Mouse (Mus musculus) heart, embryonic 13.5 days (tissue): Measurements from ENCODE around the gene Il22ra2. TPM values are rescaled to one million over a fixed set of nuclear protein-coding genes. Genes with fewer than 3 reads are reported as not detected.

Experiments used
- ATAC-seq: fragments of 200-750 bp; cut with Nextera tagmentation; 2 replicates; pipeline ENCODE4 v1.8.0; 2017; ENCODE audit warnings: moderate TSS enrichment; ENCODE audit not compliant: insufficient number of reproducible peaks, low FRiP score, low TSS enrichment; ENCODE audit errors: extremely low read depth
- H3K27ac ChIP-seq: fragments of 300-500 bp; sonication (generic); replicated peaks from 2 replicates; pipeline ENCODE4 v1.5.1; 2015; ENCODE audit warnings: moderate library complexity, mild to moderate bottlenecking, inconsistent platforms
- H3K27me3 ChIP-seq: fragments of 300-500 bp; sonication (generic); replicated peaks from 2 replicates; pipeline ENCODE4 v1.6.1; 2015; ENCODE audit warnings: mild to moderate bottlenecking, inconsistent platforms
- H3K36me3 ChIP-seq: fragments of 300-500 bp; sonication (generic); 2 replicates; pipeline ENCODE4 v1.6.1; 2015; ENCODE audit warnings: mild to moderate bottlenecking, inconsistent platforms
- H3K4me1 ChIP-seq: fragments of 300-500 bp; sonication (generic); 2 replicates; pipeline ENCODE4 v1.6.1; 2015; ENCODE audit warnings: inconsistent platforms
- H3K4me2 ChIP-seq: fragments of 300-500 bp; sonication (generic); 2 replicates; pipeline ENCODE4 v1.6.1; 2015; ENCODE audit warnings: inconsistent platforms, mild to moderate bottlenecking, moderate library complexity
- H3K4me3 ChIP-seq: fragments of 300-500 bp; sonication (generic); 2 replicates; pipeline ENCODE4 v1.5.1; 2015; ENCODE audit warnings: moderate library complexity, mild to moderate bottlenecking, inconsistent platforms
- H3K9ac ChIP-seq: fragments of 300-500 bp; sonication (generic); 2 replicates; pipeline ENCODE4 v1.6.1; 2015; ENCODE audit warnings: inconsistent platforms, mild to moderate bottlenecking, moderate library complexity
- H3K9me3 ChIP-seq: fragments of 300-500 bp; sonication (generic); 2 replicates; pipeline ENCODE4 v1.6.1; 2016; ENCODE audit warnings: inconsistent platforms
- WGBS: fragments of 180-500 bp; shearing (Covaris S2); methylation state at CpG from one replicate; pipeline ENCODE4 v1.1.7; 2015; ENCODE audit warnings: mixed read lengths; 5-methylcytosine and 5-hydroxymethylcytosine counted together
- polyA plus RNA-seq: library from polyadenylated mRNA; unstranded; fragments of >200 nt; fragmentation: Nextera tagmentation; extraction: Ambion mirVana; gene quantifications from 2 replicates; pipeline ENCODE4 v1.2.1, GENCODE M21; 2015

The Il22ra2 gene
- polyA plus RNA-seq, 1 experiment from 2014 or later = not detected

DNA sequence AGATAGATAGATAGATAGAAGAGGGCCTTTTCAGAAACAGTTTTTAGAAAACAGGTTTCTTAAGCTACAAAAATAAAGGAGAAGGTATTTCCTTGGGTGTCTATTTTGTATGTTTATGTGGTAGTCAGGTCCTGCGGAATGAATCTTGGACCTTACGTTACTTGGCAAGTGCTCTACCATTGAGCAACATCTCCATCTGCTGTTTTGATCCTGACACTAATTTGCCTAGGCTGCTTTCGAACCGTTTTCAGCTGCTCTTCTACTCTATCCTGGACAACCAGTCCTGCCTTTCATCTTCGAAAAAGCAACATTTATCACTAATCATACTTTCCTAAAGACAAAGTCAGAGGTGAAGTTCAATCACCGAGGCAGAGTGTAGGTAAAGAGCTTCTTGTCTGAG, 18.6 kb upstream of the Il22ra2 start:
- WGBS = 80% methylated on average over 6 of the region's 6 CpGs

DNA sequence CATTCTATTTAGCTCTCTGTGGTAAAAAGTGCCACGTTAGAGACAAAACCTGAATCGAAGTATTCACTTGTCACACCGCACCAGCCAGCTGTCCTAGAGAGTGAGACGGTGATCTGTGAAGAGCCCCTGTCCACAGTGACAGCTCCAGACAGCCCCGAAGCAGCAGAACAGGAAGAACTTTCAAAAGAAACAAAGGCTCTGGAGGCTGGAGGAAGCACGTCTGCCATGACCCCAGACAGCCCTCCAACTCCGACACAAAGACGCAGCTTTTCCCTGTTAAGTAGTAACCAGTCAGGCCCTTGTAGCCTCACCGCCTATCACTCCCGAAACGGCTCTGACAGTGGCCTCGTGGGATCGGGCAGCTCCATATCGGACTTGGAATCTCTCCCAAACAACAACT, 12.7 kb upstream of the Il22ra2 start:
- 57% methylated on average over 14 of the region's 14 CpGs for WGBS
- peaks cover 76% of the 10 kb centered on the region for H3K36me3 ChIP-seq
- no peak overlapping the region for H3K9ac ChIP-seq
- no peak overlapping the region for H3K4me3 ChIP-seq
- H3K27ac ChIP-seq = no peak overlapping the region
- H3K4me1 ChIP-seq = peaks cover 17% of the 10 kb centered on the region
- no peak overlapping the region for H3K4me2 ChIP-seq
- H3K9me3 ChIP-seq = no peaks in the 10 kb centered on the region
- no peak for ATAC-seq
- H3K27me3 ChIP-seq = no peaks in the 10 kb centered on the region

More for the DNA sequence above, 18.6 kb upstream of the Il22ra2 start:
- Histone ChIP-seq H3K27ac (no peak overlapping the region), H3K9me3 (peaks cover 5% of the 10 kb centered on the region; the same call in 1 of the 2 replicates), H3K27me3 (no peaks in the 10 kb centered on the region), H3K9ac (no peak overlapping the region), H3K36me3 (peaks cover 90% of the 10 kb centered on the region), H3K4me2 (no peak overlapping the region), H3K4me3 (no peak overlapping the region), H3K4me1 (no peaks in the 10 kb centered on the region)
- ATAC-seq = no peak

DNA sequence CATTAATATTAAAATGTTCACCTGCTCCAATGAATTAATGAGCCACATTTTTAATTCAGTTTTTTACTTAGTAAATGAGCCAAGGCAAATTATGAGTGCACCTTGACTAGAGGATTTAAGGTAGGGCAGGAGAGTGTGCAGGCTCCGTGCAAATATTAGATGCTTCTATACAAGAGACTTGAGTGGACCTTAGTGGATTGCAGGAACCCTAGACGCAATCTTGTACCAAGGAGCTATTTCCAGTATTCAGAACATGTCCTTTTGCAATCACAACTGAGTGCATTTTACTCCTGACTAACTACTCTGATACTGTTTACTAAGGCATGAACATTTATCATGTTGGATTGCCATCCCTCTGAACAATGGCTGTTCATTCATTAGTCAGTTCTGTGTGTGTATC, 10.2 kb upstream of the Il22ra2 start:
- H3K9ac ChIP-seq = no peak overlapping the region
- H3K4me2 ChIP-seq = no peak overlapping the region
- no peak for ATAC-seq
- H3K4me3 ChIP-seq = no peak overlapping the region
- H3K9me3 ChIP-seq = no peaks in the 10 kb centered on the region
- H3K4me1 ChIP-seq = peaks cover 26% of the 10 kb centered on the region
- WGBS = 48% methylated on average over 2 of the region's 2 CpGs
- peaks cover 51% of the 10 kb centered on the region for H3K36me3 ChIP-seq
- H3K27me3 ChIP-seq = no peaks in the 10 kb centered on the region
- no peak overlapping the region for H3K27ac ChIP-seq

DNA sequence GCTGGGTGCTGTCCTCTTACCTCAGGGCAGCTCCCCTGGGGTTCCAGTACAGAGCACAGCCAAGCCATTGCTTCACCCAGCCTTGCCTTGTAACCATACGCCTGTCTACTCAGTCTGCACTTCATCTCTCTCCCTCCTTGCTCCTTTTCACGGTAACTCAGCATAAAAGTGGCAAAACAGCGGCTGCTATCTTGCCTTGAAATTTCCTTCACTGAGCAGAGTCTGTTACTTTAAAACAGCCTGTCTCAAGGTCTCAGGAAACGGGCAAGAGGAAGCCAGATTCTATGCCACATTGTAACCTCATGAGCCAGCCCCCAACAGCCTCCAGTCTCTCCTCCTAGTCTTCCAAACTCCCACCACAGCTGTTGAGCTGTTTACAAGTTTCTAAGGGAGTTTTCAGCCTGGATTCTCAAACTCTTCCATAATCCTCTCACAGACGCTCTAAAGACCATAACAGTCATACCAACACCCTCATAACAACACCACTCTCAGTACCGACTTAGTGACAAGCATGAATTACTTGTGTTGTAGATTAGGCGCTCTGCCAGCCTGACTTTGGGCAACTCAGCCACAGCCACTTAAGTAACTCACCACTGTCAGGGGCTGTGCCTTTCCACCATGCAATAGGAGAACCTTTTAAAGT, 8.6 kb upstream of the Il22ra2 start:
- ATAC-seq = no peak

DNA sequence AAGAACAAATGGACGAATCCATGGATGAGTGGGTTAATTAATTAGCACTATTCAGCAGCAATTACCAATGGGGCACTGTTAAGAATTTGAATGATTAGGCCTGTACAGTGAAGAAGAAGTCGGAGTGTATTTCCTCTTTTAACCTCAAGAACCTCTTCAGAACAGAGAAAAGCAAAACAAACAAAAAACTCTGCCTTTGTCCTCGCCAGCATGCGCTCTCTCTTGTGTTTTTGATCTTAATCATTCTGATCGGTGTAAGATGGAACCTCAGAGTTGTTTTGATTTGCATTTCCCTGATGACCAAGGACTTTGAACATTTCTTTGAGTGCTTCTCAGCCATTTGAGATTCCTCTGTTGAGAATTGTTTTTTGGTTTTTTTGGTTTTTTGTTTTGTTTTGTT, 2.1 kb upstream of the Il22ra2 start:
- Histone ChIP-seq H3K27ac (no peak overlapping the region), H3K4me2 (no peak overlapping the region), H3K36me3 (no peaks in the 10 kb centered on the region), H3K4me1 (peaks cover 7% of the 10 kb centered on the region; the same call in 1 of the 2 replicates), H3K9me3 (no peaks in the 10 kb centered on the region), H3K4me3 (no peak overlapping the region), H3K9ac (no peak overlapping the region), H3K27me3 (no peaks in the 10 kb centered on the region)
- 72% methylated on average over 5 of the region's 5 CpGs for WGBS
- no peak for ATAC-seq

More for the DNA sequence above, 8.6 kb upstream of the Il22ra2 start:
- no peaks in the 10 kb centered on the region for H3K27me3 ChIP-seq
- WGBS = 27% methylated on average over 7 of the region's 7 CpGs
- no peaks in the 10 kb centered on the region for H3K9me3 ChIP-seq
- H3K4me1 ChIP-seq = peaks cover 26% of the 10 kb centered on the region
- H3K36me3 ChIP-seq = peaks cover 35% of the 10 kb centered on the region
- H3K4me3 ChIP-seq = no peak overlapping the region
- H3K4me2 ChIP-seq = peak overlapping the region; percentile 53
- peak overlapping the region; percentile 76 for H3K27ac ChIP-seq
- H3K9ac ChIP-seq = 0 out of 2 replicates have a peak overlapping the region, but pooled peaks have one; percentile 6

DNA sequence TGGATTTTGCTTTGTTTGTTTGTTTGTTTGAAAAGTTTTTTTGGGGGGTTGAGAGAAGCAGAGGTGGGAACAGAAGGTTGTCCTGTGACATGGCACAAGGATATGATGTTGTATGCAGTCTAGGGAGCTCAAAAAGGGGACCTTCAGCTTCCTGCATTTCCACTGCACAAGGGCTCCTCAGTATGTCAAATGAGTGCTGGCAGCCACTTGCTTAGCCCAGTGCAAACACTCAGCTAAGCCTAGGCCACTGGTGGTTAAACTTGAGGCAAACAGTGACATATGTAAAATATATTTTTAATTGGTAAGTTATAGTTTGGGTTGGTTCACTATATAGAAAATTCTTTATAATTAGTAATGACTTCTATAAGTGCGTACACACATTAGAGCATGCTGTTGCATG, 2.8 kb downstream of the Il22ra2 start:
- no peak overlapping the region for H3K9ac ChIP-seq
- peaks cover 5% of the 10 kb centered on the region; the same call in 1 of the 2 replicates for H3K4me1 ChIP-seq
- no peak for ATAC-seq
- no peaks in the 10 kb centered on the region for H3K27me3 ChIP-seq
- H3K27ac ChIP-seq = no peak overlapping the region
- no peak overlapping the region for H3K4me3 ChIP-seq
- no peak overlapping the region for H3K4me2 ChIP-seq
- H3K36me3 ChIP-seq = no peaks in the 10 kb centered on the region
- WGBS = 86% methylated on average over 1 of the region's 1 CpGs
- H3K9me3 ChIP-seq = no peaks in the 10 kb centered on the region

DNA sequence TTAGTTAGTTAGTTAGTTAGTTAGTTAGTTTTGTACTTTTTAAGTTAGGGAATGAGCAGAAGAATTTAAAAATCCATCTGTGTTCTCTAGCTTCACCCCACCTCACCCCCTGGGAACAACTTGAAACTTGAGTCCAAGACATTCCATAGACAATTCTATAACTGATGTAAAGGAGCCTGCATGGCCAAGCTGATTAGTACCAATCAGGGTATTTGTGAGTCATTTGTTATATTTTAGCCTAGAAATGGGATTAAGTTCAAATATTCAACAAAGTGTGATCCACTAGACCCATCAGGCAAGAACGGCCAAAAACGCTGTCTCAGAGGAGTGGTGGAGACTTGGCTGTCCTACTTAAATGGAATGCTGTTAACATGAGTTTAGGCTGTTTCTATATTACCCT, 5.5 kb downstream of the Il22ra2 start:
- Histone ChIP-seq H3K27ac (no peak overlapping the region), H3K4me3 (no peak overlapping the region), H3K4me2 (no peak overlapping the region), H3K36me3 (no peaks in the 10 kb centered on the region), H3K27me3 (no peaks in the 10 kb centered on the region), H3K4me1 (peaks cover 5% of the 10 kb centered on the region; the same call in 1 of the 2 replicates), H3K9me3 (no peaks in the 10 kb centered on the region), H3K9ac (no peak overlapping the region)
- WGBS = 87% methylated on average over 2 of the region's 2 CpGs
- no peak for ATAC-seq

DNA sequence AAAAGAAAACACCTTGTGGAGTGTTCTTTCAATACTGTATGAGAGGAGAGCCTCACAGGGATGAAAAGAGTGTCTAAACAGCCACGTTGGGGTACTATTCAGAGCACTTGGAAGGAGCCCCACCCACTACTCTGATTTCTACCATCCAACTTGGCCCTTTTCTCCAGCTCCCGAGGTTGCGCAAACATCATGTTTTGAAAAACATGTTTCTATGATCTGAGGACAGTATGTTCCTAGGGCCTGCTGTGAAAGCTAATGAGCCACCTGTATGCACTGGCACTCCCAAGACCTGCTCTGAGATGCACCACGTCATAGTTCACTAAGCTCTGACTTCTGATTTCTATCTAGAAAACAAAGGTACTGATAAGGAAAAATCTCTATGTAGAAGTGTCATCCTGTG, 6.0 kb downstream of the Il22ra2 start:
- Histone ChIP-seq H3K9ac (no peak overlapping the region), H3K9me3 (no peaks in the 10 kb centered on the region), H3K27ac (no peak overlapping the region), H3K4me2 (no peak overlapping the region), H3K36me3 (no peaks in the 10 kb centered on the region), H3K4me1 (peaks cover 5% of the 10 kb centered on the region; the same call in 1 of the 2 replicates), H3K4me3 (no peak overlapping the region), H3K27me3 (no peaks in the 10 kb centered on the region)
- ATAC-seq = no peak
- WGBS = 76% methylated on average over 4 of the region's 4 CpGs

DNA sequence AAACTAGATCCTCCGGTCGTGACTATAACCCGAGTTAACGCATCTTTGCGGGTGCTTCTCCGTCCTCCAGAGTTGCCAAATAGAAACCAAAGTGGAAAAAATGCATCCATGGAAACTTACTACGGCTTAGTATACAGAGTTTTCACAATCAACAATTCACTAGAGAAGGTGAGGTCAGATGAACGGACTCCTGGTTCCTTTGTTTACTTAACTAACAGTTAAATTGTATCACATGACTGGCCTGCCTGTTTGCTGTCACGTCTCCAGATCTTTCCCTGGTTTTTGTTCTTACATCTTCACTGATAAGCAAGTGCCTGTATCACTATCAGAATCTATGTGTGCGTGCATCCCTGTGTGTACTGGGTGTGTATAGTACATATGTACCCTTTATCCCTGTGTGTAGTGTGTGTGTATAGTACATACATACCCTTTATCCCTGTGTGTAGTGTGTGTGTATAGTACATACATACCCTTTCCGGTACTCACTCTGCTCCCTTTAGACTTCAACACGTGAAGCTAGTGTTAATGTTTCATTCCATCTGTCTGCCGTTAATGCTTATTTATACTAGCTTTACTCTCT, 9.9 kb downstream of the Il22ra2 start:
- H3K9me3 ChIP-seq = no peaks in the 10 kb centered on the region
- no peaks in the 10 kb centered on the region for H3K27me3 ChIP-seq
- H3K4me1 ChIP-seq = no peaks in the 10 kb centered on the region
- no peak for ATAC-seq
- H3K27ac ChIP-seq = no peak overlapping the region
- WGBS = 62% methylated on average over 13 of the region's 13 CpGs
- no peak overlapping the region for H3K4me3 ChIP-seq
- no peak overlapping the region for H3K4me2 ChIP-seq
- H3K9ac ChIP-seq = no peak overlapping the region
- no peaks in the 10 kb centered on the region for H3K36me3 ChIP-seq

DNA sequence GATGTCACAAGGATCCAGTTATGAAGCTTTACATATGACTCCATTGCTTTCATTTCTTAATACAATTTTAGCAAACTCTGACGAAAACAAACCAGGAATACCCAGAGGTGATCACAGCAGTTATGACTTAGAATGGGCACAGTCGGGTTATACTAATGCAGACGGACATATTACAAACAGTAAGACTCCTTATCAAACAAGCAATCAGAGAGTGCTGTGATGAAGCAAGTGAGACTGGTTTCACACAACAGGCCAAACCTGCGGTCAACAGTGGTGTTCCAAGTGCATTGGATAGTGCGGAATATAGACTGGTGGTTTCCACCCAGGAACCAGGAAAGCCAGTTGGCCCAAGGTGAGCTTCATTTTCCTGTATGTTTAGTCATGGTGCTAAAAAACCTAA, 17.1 kb downstream of the Il22ra2 start:
- H3K27ac ChIP-seq = no peak overlapping the region
- H3K4me1 ChIP-seq = no peaks in the 10 kb centered on the region
- H3K4me2 ChIP-seq = no peak overlapping the region
- WGBS = 76% methylated on average over 5 of the region's 5 CpGs
- no peak overlapping the region for H3K9ac ChIP-seq
- H3K36me3 ChIP-seq = no peaks in the 10 kb centered on the region
- no peaks in the 10 kb centered on the region for H3K27me3 ChIP-seq
- H3K4me3 ChIP-seq = no peak overlapping the region
- no peak for ATAC-seq
- H3K9me3 ChIP-seq = no peaks in the 10 kb centered on the region

DNA sequence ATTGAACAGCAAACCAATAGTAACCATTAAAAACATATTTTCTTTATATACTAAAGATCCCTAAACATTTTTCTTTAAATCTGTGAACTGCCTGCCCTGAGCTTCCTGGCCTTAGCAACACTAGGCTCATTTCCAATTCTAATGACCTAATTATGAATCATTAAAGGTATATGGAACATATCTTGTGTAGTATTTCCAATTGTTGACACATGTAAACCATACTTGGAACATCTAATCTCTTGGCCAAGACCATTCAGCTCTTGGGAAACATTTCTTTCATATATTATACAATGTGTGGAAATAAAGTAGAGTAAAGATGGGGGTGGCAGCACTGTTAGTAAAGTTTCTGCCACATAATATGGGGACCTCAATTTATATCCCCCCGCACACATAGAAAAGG, 17.8 kb downstream of the Il22ra2 start:
- Histone ChIP-seq H3K9ac (no peak overlapping the region), H3K4me3 (no peak overlapping the region), H3K4me1 (no peaks in the 10 kb centered on the region), H3K27me3 (no peaks in the 10 kb centered on the region), H3K27ac (no peak overlapping the region), H3K9me3 (no peaks in the 10 kb centered on the region), H3K4me2 (no peak overlapping the region), H3K36me3 (no peaks in the 10 kb centered on the region)
- 100% methylated on average over 1 of the region's 1 CpGs for WGBS
- ATAC-seq = no peak

DNA sequence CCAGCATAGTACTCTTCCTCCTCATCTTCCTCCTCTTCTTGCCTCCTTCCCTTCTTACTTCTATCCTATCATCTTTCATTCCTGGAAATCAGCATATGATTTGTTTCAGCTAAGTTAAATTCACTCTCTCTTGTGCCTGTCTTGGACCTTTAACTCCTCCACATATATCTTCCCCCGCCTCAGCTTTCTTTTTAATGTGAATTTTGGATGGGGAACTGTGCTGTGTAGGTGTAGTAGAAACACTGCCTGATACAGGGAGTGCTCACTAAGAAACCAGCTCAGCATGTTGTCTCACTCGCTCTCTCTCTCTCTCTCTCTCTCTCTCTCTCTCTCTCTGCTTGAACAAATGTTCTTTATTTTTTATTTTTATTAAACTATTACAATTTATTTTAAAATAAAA, 23.3 kb downstream of the Il22ra2 start:
- H3K4me3 ChIP-seq = no peak overlapping the region
- H3K4me2 ChIP-seq = no peak overlapping the region
- no peaks in the 10 kb centered on the region for H3K36me3 ChIP-seq
- H3K9ac ChIP-seq = no peak overlapping the region
- WGBS = 80% methylated on average over 2 of the region's 2 CpGs
- no peak overlapping the region for H3K27ac ChIP-seq
- H3K4me1 ChIP-seq = no peaks in the 10 kb centered on the region
- H3K9me3 ChIP-seq = no peaks in the 10 kb centered on the region; the same call in 1 of the 2 replicates
- ATAC-seq = no peak
- H3K27me3 ChIP-seq = no peaks in the 10 kb centered on the region
